Mouse (Mus musculus): Measurements from ENCODE around the gene Hps5. TPM values are rescaled to one million over a fixed set of nuclear protein-coding genes. Genes with fewer than 3 reads are reported as not detected.

Gene Hps5
- polyA plus RNA-seq, 1 experiment from 2014 or later, result 12.7 TPM

Other genes with a start within 250 kb of the Hps5 start
- gene Sergef, start 156.3 kb downstream of the Hps5 start, polyA plus RNA-seq (2014; fragmentation: Nextera tagmentation; extraction: Ambion mirVana), result 41.1 and 44.1 TPM in 2 replicates
- gene Tph1, start 123.5 kb downstream of the Hps5 start, polyA plus RNA-seq (2014; fragmentation: Nextera tagmentation; extraction: Ambion mirVana), result 0.19 and 0.70 TPM in 2 replicates
- 16.6 and 16.8 TPM in 2 replicates for gene Saal1, start 85.4 kb downstream of the Hps5 start, polyA plus RNA-seq (2014; fragmentation: Nextera tagmentation; extraction: Ambion mirVana)
- gene Saa3, start 80.4 kb downstream of the Hps5 start, polyA plus RNA-seq (2014; fragmentation: Nextera tagmentation; extraction: Ambion mirVana), result 0.08 TPM in 1 of 2 replicates, not detected in the other
- gene Saa4, start 63.5 kb downstream of the Hps5 start, polyA plus RNA-seq (2014; fragmentation: Nextera tagmentation; extraction: Ambion mirVana), result not detected in 2 replicates
- not detected in 2 replicates for gene Saa1, start 53.1 kb downstream of the Hps5 start, polyA plus RNA-seq (2014; fragmentation: Nextera tagmentation; extraction: Ambion mirVana)
- not detected in 2 replicates for gene Saa2, start 44.3 kb downstream of the Hps5 start, polyA plus RNA-seq (2014; fragmentation: Nextera tagmentation; extraction: Ambion mirVana)
- gene Gtf2h1, start within 50 bp of the Hps5 start, polyA plus RNA-seq (2014; fragmentation: Nextera tagmentation; extraction: Ambion mirVana), result 36.1 and 43.8 TPM in 2 replicates
- gene Ldha, start 45.4 kb upstream of the Hps5 start, polyA plus RNA-seq (2014; fragmentation: Nextera tagmentation; extraction: Ambion mirVana), result 545 and 632 TPM in 2 replicates
- gene Ldhc, start 65.1 kb upstream of the Hps5 start, polyA plus RNA-seq (2014; fragmentation: Nextera tagmentation; extraction: Ambion mirVana), result 0.19 and 0.29 TPM in 2 replicates
- gene Tsg101, start 123.9 kb upstream of the Hps5 start, polyA plus RNA-seq (2014; fragmentation: Nextera tagmentation; extraction: Ambion mirVana), result 362 and 374 TPM in 2 replicates
- gene Uevld, start 162.5 kb upstream of the Hps5 start, polyA plus RNA-seq (2014; fragmentation: Nextera tagmentation; extraction: Ambion mirVana), result 5.3 and 5.6 TPM in 2 replicates
- not detected in 2 replicates for gene Gm9999, start 187.5 kb upstream of the Hps5 start, polyA plus RNA-seq (2014; fragmentation: Nextera tagmentation; extraction: Ambion mirVana)
- gene Spty2d1, start 212.3 kb upstream of the Hps5 start, polyA plus RNA-seq (2014; fragmentation: Nextera tagmentation; extraction: Ambion mirVana), result 7.7 and 8.0 TPM in 2 replicates

Measured in hindbrain, embryonic 14.5 days (tissue).